Mouse (Mus musculus) heart, embryonic 11.5 days (tissue): ENCODE data around the gene Clec2d. TPM values are rescaled to one million over a fixed set of nuclear protein-coding genes. Genes with fewer than 3 reads are reported as not detected.

Experiments used
- ATAC-seq: fragments of 200-750 bp; cut with Nextera tagmentation; replicated peaks from 2 replicates; pipeline ENCODE4 v1.8.0; 2017; ENCODE audit warnings: moderate library complexity; ENCODE audit not compliant: insufficient number of reproducible peaks, low FRiP score, low TSS enrichment
- H3K27ac ChIP-seq: fragments of 300-500 bp; sonication (generic); 2 replicates; pipeline ENCODE4 v1.5.1; 2014; ENCODE audit warnings: mild to moderate bottlenecking, low read depth, low read length
- H3K27me3 ChIP-seq: fragments of 300-500 bp; sonication (generic); 2 replicates; pipeline ENCODE4 v1.6.1; 2014; ENCODE audit warnings: mild to moderate bottlenecking, low read length, mixed read lengths; ENCODE audit not compliant: control insufficient read depth, insufficient read depth
- H3K36me3 ChIP-seq: fragments of 300-500 bp; sonication (generic); 2 replicates; pipeline ENCODE4 v1.6.1; 2014; ENCODE audit warnings: mild to moderate bottlenecking, low read length, moderate library complexity, mixed read lengths; ENCODE audit not compliant: control insufficient read depth, insufficient read depth
- H3K4me1 ChIP-seq: fragments of 300-500 bp; sonication (generic); 2 replicates; pipeline ENCODE4 v1.6.1; 2014; ENCODE audit warnings: low read length; ENCODE audit not compliant: control insufficient read depth, insufficient read depth
- H3K4me2 ChIP-seq: fragments of 300-500 bp; sonication (generic); 2 replicates; pipeline ENCODE4 v1.6.1; 2014; ENCODE audit warnings: mild to moderate bottlenecking, moderate library complexity
- H3K4me3 ChIP-seq: fragments of 300-500 bp; sonication (generic); 2 replicates; pipeline ENCODE4 v1.5.1; 2014; ENCODE audit warnings: low read depth, low read length
- H3K9ac ChIP-seq: fragments of 300-500 bp; sonication (generic); 2 replicates; pipeline ENCODE4 v1.6.1; 2014; ENCODE audit warnings: mild to moderate bottlenecking, low read depth, low read length, moderate library complexity
- H3K9me3 ChIP-seq: fragments of 300-500 bp; sonication (generic); replicated peaks from 2 replicates; pipeline ENCODE4 v1.6.1; 2016; ENCODE audit warnings: low read length; ENCODE audit not compliant: control insufficient read depth
- WGBS: fragments of 180-500 bp; shearing (Covaris S2); extraction: QIAGEN DNeasy Blood & Tissue Kit; methylation state at CpG from one replicate; pipeline ENCODE4 v1.1.7; 2014; ENCODE audit not compliant: insufficient replicate concordance; 5-methylcytosine and 5-hydroxymethylcytosine counted together
- polyA plus RNA-seq: library from polyadenylated mRNA; unstranded; fragments of >200 nt; fragmentation: Nextera tagmentation; extraction: Ambion mirVana; gene quantifications from 2 replicates; pipeline ENCODE4 v1.2.1, GENCODE M21; 2014

Gene Clec2d
- polyA plus RNA-seq, 1 experiment from 2014 or later, result not detected

- no peak for ATAC-seq
- Histone ChIP-seq H3K4me1 (no peaks in the 10 kb centered on the region), H3K4me2 (no peak overlapping the region), H3K4me3 (no peak overlapping the region), H3K27ac (no peak overlapping the region), H3K9me3 (no peaks in the 10 kb centered on the region), H3K27me3 (no peaks in the 10 kb centered on the region), H3K36me3 (no peaks in the 10 kb centered on the region), H3K9ac (no peak overlapping the region)
- WGBS, result 72% methylated on average over 2 of the region's 2 CpGs
Measured at GRCm38 (mm10) chr6:129214263-129214662, 33.8 kb downstream of the Clec2d start.

GRCm38 (mm10) chr6:129215053-129215452 lies 34.6 kb downstream of the Clec2d start:
- no peaks in the 10 kb centered on the region for H3K4me1 ChIP-seq
- H3K9me3 ChIP-seq, result no peaks in the 10 kb centered on the region
- H3K27ac ChIP-seq, result no peak overlapping the region
- H3K4me3 ChIP-seq, result no peak overlapping the region
- no peaks in the 10 kb centered on the region for H3K36me3 ChIP-seq
- no peaks in the 10 kb centered on the region for H3K27me3 ChIP-seq
- WGBS, result 74% methylated on average over 2 of the region's 2 CpGs
- no peak for ATAC-seq
- no peak overlapping the region for H3K4me2 ChIP-seq
- H3K9ac ChIP-seq, result no peak overlapping the region

GRCm38 (mm10) chr6:129215886-129216637 lies 35.6 kb downstream of the Clec2d start:
- no peak overlapping the region for H3K27ac ChIP-seq
- no peak overlapping the region for H3K4me3 ChIP-seq
- WGBS, result 63% methylated on average over 7 of the region's 7 CpGs
- H3K4me2 ChIP-seq, result no peak overlapping the region
- no peak for ATAC-seq
- H3K9ac ChIP-seq, result no peak overlapping the region
- H3K27me3 ChIP-seq, result no peaks in the 10 kb centered on the region
- no peaks in the 10 kb centered on the region for H3K36me3 ChIP-seq
- no peaks in the 10 kb centered on the region for H3K4me1 ChIP-seq
- H3K9me3 ChIP-seq, result no peaks in the 10 kb centered on the region

GRCm38 (mm10) chr6:129216721-129217230 lies 36.4 kb downstream of the Clec2d start:
- no peak for ATAC-seq

GRCm38 (mm10) chr6:129218191-129218696 lies 37.8 kb downstream of the Clec2d start:
- Histone ChIP-seq H3K9ac (no peak overlapping the region), H3K4me2 (no peak overlapping the region), H3K27me3 (no peaks in the 10 kb centered on the region), H3K4me3 (no peak overlapping the region), H3K9me3 (no peaks in the 10 kb centered on the region), H3K4me1 (no peaks in the 10 kb centered on the region), H3K36me3 (no peaks in the 10 kb centered on the region), H3K27ac (no peak overlapping the region)
- no peak for ATAC-seq
- 66% methylated on average over 5 of the region's 5 CpGs for WGBS

More at GRCm38 (mm10) chr6:129216721-129217230, 36.4 kb downstream of the Clec2d start:
- Histone ChIP-seq H3K9me3 (no peaks in the 10 kb centered on the region), H3K27ac (no peak overlapping the region), H3K4me3 (no peak overlapping the region), H3K4me2 (no peak overlapping the region), H3K36me3 (no peaks in the 10 kb centered on the region), H3K4me1 (no peaks in the 10 kb centered on the region), H3K9ac (no peak overlapping the region), H3K27me3 (no peaks in the 10 kb centered on the region)
- 70% methylated on average over 3 of the region's 3 CpGs for WGBS

GRCm38 (mm10) chr6:129219897-129220517 lies 39.6 kb downstream of the Clec2d start:
- Histone ChIP-seq H3K4me2 (no peak overlapping the region), H3K36me3 (no peaks in the 10 kb centered on the region), H3K4me1 (no peaks in the 10 kb centered on the region), H3K27me3 (no peaks in the 10 kb centered on the region), H3K9me3 (no peaks in the 10 kb centered on the region), H3K27ac (no peak overlapping the region), H3K4me3 (no peak overlapping the region), H3K9ac (no peak overlapping the region)
- WGBS, result 42% methylated on average over 3 of the region's 3 CpGs
- ATAC-seq, result no peak

- no peak overlapping the region for H3K27ac ChIP-seq
- no peaks in the 10 kb centered on the region for H3K27me3 ChIP-seq
- no peak overlapping the region for H3K4me3 ChIP-seq
- H3K36me3 ChIP-seq, result no peaks in the 10 kb centered on the region
- H3K4me1 ChIP-seq, result no peaks in the 10 kb centered on the region
- ATAC-seq, result no peak
- 84% methylated on average over 1 of the region's 1 CpGs for WGBS
- H3K9ac ChIP-seq, result no peak overlapping the region
- H3K4me2 ChIP-seq, result no peak overlapping the region
- no peaks in the 10 kb centered on the region for H3K9me3 ChIP-seq
Measured at GRCm38 (mm10) chr6:129221053-129221452, 40.6 kb downstream of the Clec2d start.

- Histone ChIP-seq H3K9me3 (no peaks in the 10 kb centered on the region), H3K27ac (no peak overlapping the region), H3K4me2 (no peak overlapping the region), H3K36me3 (no peaks in the 10 kb centered on the region), H3K9ac (no peak overlapping the region), H3K4me3 (no peak overlapping the region), H3K27me3 (no peaks in the 10 kb centered on the region), H3K4me1 (no peaks in the 10 kb centered on the region)
- ATAC-seq, result no peak
- WGBS, result 79% methylated on average over 3 of the region's 3 CpGs
Measured at GRCm38 (mm10) chr6:129222188-129222800, 41.9 kb downstream of the Clec2d start.
